Mouse (Mus musculus) neural tube, embryonic 14.5 days (tissue): ENCODE results near the gene Plvap. TPM values are rescaled to one million over a fixed set of nuclear protein-coding genes. Genes with fewer than 3 reads are reported as not detected.

ENCODE experiments used
- ATAC-seq: fragments of 200-750 bp; cut with Nextera tagmentation; 2 replicates; pipeline ENCODE4 v1.8.0; 2017; ENCODE audit warnings: low read depth, mild to moderate bottlenecking, moderate TSS enrichment, moderate library complexity
- H3K27ac ChIP-seq: fragments of 300-500 bp; sonication (generic); 2 replicates; pipeline ENCODE4 v1.5.1; 2014; ENCODE audit warnings: low read depth, mild to moderate bottlenecking, control low read depth, low read length, moderate library complexity, mixed read lengths
- H3K27me3 ChIP-seq: fragments of 300-500 bp; sonication (generic); 2 replicates; pipeline ENCODE4 v1.6.1; 2014; ENCODE audit warnings: low read length; ENCODE audit not compliant: control insufficient read depth, insufficient read depth
- H3K36me3 ChIP-seq: fragments of 300-500 bp; sonication (generic); 2 replicates; pipeline ENCODE4 v1.6.1; 2014; ENCODE audit warnings: low read length, mixed read lengths; ENCODE audit not compliant: control insufficient read depth, insufficient read depth
- H3K4me1 ChIP-seq: fragments of 300-500 bp; sonication (generic); 2 replicates; pipeline ENCODE4 v1.6.1; 2014; ENCODE audit warnings: low read length; ENCODE audit not compliant: control insufficient read depth, insufficient read depth
- H3K4me2 ChIP-seq: fragments of 300-500 bp; sonication (generic); 2 replicates; pipeline ENCODE4 v1.6.1; 2014; ENCODE audit warnings: mild to moderate bottlenecking, low read depth, low read length, control low read depth
- H3K4me3 ChIP-seq: fragments of 300-500 bp; sonication (generic); 2 replicates; pipeline ENCODE4 v1.5.1; 2014; ENCODE audit warnings: low read depth, low read length, control low read depth, mixed read lengths
- H3K9ac ChIP-seq: fragments of 300-500 bp; sonication (generic); replicated peaks from 2 replicates; pipeline ENCODE4 v1.6.1; 2014; ENCODE audit warnings: low read depth, mild to moderate bottlenecking, control low read depth, low read length, mixed read lengths
- H3K9me3 ChIP-seq: fragments of 300-500 bp; sonication (generic); 2 replicates; pipeline ENCODE4 v1.6.1; 2016; ENCODE audit warnings: low read length; ENCODE audit not compliant: control insufficient read depth
- WGBS: fragments of 180-500 bp; shearing (Covaris S2); extraction: QIAGEN DNeasy Blood & Tissue Kit; methylation state at CpG from one replicate; pipeline ENCODE4 v1.1.7; 2014; 5-methylcytosine and 5-hydroxymethylcytosine counted together
- polyA plus RNA-seq: library from polyadenylated mRNA; unstranded; fragments of >200 nt; fragmentation: Nextera tagmentation; extraction: Ambion mirVana; gene quantifications from 2 replicates; pipeline ENCODE4 v1.2.1, GENCODE M21; 2014

Gene Plvap
- polyA plus RNA-seq, 1 experiment from 2014 or later: 5.4 TPM

GRCm38 (mm10) chr8:71474785-71475701, 36.5 kb downstream of the Plvap start:
- peaks cover 19% of the 10 kb centered on the region for H3K4me1 ChIP-seq
- H3K4me3 ChIP-seq: no peak overlapping the region
- no peaks in the 10 kb centered on the region for H3K27me3 ChIP-seq
- no peak overlapping the region for H3K9ac ChIP-seq
- 88% methylated on average over 25 of the region's 25 CpGs for WGBS
- no peaks in the 10 kb centered on the region for H3K9me3 ChIP-seq
- no peak overlapping the region for H3K27ac ChIP-seq
- no peak for ATAC-seq
- H3K4me2 ChIP-seq: no peak overlapping the region
- peaks cover 48% of the 10 kb centered on the region for H3K36me3 ChIP-seq

DNA sequence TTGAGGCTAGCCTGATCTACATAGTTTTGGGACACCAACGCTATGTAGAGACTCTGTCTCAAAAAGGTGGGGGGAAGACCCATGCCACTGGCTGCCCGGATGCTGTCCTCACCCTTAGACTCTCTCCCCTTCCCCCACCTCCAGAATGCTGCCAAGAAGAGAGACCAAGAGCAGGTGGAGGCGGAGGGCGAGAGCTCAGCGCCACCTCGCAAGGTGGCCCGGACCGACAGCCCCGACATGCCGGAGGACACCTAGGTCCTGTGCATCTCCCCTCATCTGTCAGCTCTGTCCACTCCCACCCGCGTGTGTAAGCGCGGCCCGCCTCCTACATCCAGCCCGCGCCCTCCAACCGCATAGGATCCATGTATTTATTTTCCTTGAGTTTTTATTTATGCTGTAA, 37.2 kb downstream of the Plvap start:
- H3K4me2 ChIP-seq: no peak overlapping the region
- H3K4me1 ChIP-seq: peaks cover 23% of the 10 kb centered on the region
- H3K27ac ChIP-seq: no peak overlapping the region
- H3K4me3 ChIP-seq: no peak overlapping the region
- H3K9ac ChIP-seq: no peak overlapping the region
- H3K9me3 ChIP-seq: no peaks in the 10 kb centered on the region
- no peak for ATAC-seq
- H3K36me3 ChIP-seq: peaks cover 42% of the 10 kb centered on the region
- 95% methylated on average over 18 of the region's 18 CpGs for WGBS
- H3K27me3 ChIP-seq: no peaks in the 10 kb centered on the region

DNA sequence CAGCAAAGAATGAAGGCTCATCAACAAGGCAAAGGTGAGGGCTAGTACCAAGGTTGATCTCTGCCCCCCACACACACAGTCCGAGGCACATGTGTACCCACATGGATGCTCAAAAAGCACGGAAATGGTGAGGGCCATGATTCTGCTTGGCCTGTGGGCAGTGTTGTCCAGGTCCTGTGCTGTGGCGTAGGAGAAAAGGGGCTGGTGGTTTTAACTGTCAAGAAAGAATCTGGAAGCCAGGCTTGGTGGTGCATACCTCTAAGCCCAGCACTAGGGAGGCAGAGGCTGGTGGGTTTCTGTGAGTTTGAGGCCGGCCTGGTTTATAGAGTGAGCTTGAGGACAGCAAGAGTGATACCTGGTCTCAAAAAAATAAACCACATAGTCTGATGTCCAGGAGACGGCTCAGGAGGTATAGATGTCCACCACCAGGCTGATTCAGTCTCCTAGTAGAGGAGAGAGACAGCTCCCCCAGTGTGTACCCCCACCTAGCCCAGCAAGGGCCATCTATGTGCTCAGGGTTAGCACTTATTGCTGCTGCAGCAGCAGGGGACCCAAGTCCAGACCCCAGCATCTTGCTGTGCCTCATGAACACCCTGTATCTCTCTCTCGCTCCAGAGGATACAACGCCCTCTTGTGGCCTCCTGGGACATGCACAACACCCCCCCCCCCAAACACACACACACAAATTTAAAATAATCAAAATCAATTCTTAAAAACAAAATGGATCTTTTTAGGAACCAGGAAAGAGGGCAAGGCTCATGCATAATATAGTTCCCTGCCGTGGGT, 38.8 kb downstream of the Plvap start:
- H3K9me3 ChIP-seq: no peaks in the 10 kb centered on the region
- no peak overlapping the region for H3K27ac ChIP-seq
- no peak overlapping the region for H3K4me3 ChIP-seq
- 90% methylated on average over 8 of the region's 8 CpGs for WGBS
- no peak overlapping the region for H3K4me2 ChIP-seq
- no peaks in the 10 kb centered on the region for H3K27me3 ChIP-seq
- peaks cover 23% of the 10 kb centered on the region for H3K4me1 ChIP-seq
- ATAC-seq: no peak
- H3K9ac ChIP-seq: no peak overlapping the region
- H3K36me3 ChIP-seq: peaks cover 35% of the 10 kb centered on the region

GRCm38 (mm10) chr8:71471861-71472260, 39.7 kb downstream of the Plvap start:
- H3K9me3 ChIP-seq: no peaks in the 10 kb centered on the region
- peaks cover 35% of the 10 kb centered on the region for H3K36me3 ChIP-seq
- WGBS: 94% methylated on average over 17 of the region's 17 CpGs
- H3K4me3 ChIP-seq: no peak overlapping the region
- ATAC-seq: no peak
- no peak overlapping the region for H3K27ac ChIP-seq
- no peak overlapping the region for H3K9ac ChIP-seq
- no peaks in the 10 kb centered on the region for H3K27me3 ChIP-seq
- peaks cover 15% of the 10 kb centered on the region for H3K4me1 ChIP-seq
- H3K4me2 ChIP-seq: no peak overlapping the region

- H3K4me3 ChIP-seq: no peak overlapping the region; the same call in 1 of the 2 replicates
- 88% methylated on average over 5 of the region's 5 CpGs for WGBS
- H3K4me1 ChIP-seq: peaks cover 13% of the 10 kb centered on the region
- no peaks in the 10 kb centered on the region for H3K9me3 ChIP-seq
- H3K36me3 ChIP-seq: peaks cover 35% of the 10 kb centered on the region
- H3K27ac ChIP-seq: no peak overlapping the region
- H3K4me2 ChIP-seq: no peak overlapping the region
- H3K9ac ChIP-seq: no peak overlapping the region
- no peak for ATAC-seq
- H3K27me3 ChIP-seq: no peaks in the 10 kb centered on the region
These were observed 40.7 kb downstream of the Plvap start for GRCm38 (mm10) chr8:71470913-71471255.

DNA sequence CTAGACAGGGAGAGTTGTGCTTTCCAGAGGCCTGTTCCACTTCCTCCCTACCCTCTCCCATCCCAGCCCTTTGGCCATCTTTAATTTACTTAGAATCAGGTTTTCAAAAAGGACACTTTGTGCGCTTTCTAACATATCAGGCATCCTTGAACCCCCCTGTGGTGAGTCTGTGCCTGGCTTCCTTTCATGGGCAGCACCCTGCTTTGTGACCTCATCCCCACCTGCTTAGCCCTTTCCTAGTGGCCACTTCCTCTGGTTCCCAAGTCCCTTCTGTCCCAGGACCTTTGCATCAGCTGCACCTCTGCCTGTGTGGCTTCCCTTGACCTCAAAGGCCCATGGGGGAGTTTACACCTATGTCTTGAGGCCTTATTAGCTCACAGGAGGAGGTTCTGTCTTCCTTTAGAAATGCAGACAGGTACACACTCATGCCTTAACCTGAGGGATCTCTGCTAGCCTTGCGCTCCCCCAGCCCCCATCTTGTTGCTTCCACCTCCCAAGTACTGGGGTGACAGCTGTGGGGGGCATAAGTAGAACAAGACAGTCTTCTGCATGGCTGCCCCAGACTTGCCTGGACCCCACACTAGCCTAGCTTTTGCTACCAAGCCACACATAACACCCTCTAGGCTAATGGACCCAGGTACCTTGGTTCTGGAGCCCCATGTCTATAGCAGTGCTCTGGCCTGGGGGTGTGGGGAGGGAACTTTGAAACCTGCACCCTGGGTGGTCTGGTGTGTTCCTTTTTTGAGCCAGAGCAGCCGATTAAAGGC, 41.2 kb downstream of the Plvap start:
- H3K27ac ChIP-seq: no peak overlapping the region
- peaks cover 35% of the 10 kb centered on the region for H3K36me3 ChIP-seq

GRCm38 (mm10) chr8:71469411-71469810, 42.1 kb downstream of the Plvap start:
- WGBS: 2% methylated on average over 24 of the region's 24 CpGs
- Histone ChIP-seq H3K27me3 (no peaks in the 10 kb centered on the region), H3K4me2 (peak overlapping the region; percentile 86), H3K9ac (peak overlapping the region; percentile 80), H3K9me3 (no peaks in the 10 kb centered on the region), H3K4me3 (peak overlapping the region; percentile 65), H3K4me1 (peaks cover 18% of the 10 kb centered on the region), H3K36me3 (peaks cover 27% of the 10 kb centered on the region), H3K27ac (peak overlapping the region; percentile 84)
- peak; percentile 52 for ATAC-seq

More for the DNA sequence above, 41.2 kb downstream of the Plvap start:
- H3K4me2 ChIP-seq: peak overlapping the region; percentile 86
- H3K4me1 ChIP-seq: peaks cover 18% of the 10 kb centered on the region
- H3K27me3 ChIP-seq: no peaks in the 10 kb centered on the region
- no peak for ATAC-seq
- peak overlapping the region; percentile 65 for H3K4me3 ChIP-seq
- H3K9me3 ChIP-seq: no peaks in the 10 kb centered on the region
- H3K9ac ChIP-seq: peak overlapping the region; percentile 80
- 93% methylated on average over 3 of the region's 3 CpGs for WGBS

DNA sequence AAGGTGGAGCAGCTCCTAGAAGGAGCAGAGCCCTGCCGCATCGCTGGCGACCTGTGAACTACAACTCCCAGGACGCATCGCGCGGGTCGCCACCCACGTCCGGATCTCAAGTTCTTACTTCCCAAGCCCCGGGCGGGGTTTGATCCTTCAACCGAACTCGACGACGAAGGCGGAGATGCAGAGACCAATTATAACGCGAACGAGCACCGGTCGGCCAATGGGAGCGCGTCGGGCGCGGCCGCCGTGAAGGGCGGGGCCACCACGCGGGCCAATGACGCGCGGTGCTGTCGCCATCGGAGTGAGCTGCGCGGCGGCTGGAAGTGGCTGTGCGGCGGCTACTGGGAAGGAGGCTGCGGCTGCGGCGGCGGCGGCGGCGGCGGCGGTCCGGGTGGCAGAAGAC, 42.6 kb downstream of the Plvap start, which contains the start of gene Dda1:
TSS of gene Dda1 (plus strand) at position 284 of the 400 bp plus-strand sequence.
- peaks cover 23% of the 10 kb centered on the region for H3K36me3 ChIP-seq
- 2% methylated on average over 40 of the region's 52 CpGs for WGBS

More for the DNA sequence above, 42.6 kb downstream of the Plvap start, which contains the start of gene Dda1:
- Histone ChIP-seq H3K4me2 (peak within 1 kb of the TSS; percentile 86), H3K4me3 (peak within 1 kb of the TSS; percentile 65), H3K9ac (peak within 1 kb of the TSS; percentile 80), H3K27ac (peak within 1 kb of the TSS; percentile 84), H3K9me3 (no peaks in the 10 kb centered on the region), H3K27me3 (no peaks in the 10 kb centered on the region), H3K4me1 (peaks cover 21% of the 10 kb centered on the region)
- ATAC-seq: peak; percentile 91
